Mouse (Mus musculus) retina, embryonic 14.5 days (tissue): ENCODE results near the gene Flii.

Experiments used
- DNase-seq: peaks from one replicate; pipeline ENCODE4 v3.0.0-alpha.2; 2015; ENCODE audit warnings: low spot score

Gene Flii

DNA sequence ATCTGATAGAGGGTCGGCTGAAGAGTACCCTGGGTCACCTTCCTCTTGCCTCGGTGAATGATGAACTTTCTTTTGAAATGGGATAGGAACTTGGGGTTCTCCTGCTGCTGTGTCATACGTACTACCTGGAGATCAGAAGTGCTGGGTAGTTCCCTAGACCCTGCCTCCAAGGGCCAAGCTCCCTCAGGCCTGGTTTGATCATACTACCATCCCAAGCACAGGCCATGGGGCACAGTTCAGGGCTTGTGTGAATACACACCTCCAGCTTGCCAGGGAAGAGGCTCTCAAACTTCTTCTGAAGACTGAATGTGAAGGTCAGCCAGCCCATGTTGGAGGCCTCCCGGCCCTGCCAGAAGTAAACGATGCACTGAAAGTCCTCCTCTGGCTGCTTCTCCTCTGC lies 11.2 kb downstream of the Flii start:
- DNase-seq = no peak

DNA sequence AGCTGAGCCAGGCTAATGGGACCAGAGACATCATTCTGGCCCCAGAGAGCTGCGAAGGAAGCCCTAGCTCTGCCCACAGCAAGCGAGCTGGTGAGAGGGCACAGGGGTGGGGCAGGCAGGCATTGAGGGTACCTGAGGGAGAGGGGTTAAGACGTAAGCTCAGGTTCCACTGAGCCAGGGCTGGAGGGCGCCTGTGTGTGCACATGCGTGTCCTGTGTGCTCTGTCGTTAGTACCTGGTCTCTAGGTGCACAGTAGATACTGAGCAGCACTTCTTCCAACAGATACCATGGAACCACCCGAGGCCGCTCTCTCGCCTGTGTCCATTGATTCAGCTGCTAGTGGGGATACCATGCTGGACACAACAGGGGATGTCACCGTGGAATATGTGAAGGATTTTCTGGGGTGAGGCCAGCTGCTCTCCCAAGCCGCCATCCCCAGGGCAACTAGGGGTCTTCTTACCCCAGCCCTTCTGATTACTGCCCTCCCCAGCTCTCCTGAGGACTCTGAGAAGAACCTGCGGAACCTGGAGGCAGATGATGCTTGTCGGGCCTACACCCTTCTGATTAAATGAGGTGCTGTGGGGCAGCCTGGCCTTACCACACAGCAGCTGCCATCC lies 14.3 kb downstream of the Flii start:
- no peak for DNase-seq

DNA sequence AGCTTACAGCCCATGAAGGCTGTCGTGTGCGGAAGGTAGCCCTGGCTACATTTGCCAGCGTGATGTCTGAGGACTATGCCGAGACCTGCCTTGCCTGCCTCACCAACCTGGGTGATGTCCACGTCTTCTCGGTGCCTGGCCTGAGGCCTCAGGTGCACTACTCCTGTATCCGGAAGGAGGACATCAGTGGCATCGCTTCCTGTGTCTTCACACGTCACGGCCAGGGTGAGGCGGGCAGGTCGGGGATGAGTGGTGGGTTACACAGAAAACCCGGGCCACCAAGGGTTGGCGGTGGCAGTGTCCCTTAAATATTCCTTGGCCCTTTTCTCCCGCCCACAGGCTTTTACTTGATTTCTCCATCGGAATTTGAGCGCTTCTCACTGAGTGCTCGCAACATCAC lies 15.0 kb downstream of the Flii start:
- no peak for DNase-seq

DNA sequence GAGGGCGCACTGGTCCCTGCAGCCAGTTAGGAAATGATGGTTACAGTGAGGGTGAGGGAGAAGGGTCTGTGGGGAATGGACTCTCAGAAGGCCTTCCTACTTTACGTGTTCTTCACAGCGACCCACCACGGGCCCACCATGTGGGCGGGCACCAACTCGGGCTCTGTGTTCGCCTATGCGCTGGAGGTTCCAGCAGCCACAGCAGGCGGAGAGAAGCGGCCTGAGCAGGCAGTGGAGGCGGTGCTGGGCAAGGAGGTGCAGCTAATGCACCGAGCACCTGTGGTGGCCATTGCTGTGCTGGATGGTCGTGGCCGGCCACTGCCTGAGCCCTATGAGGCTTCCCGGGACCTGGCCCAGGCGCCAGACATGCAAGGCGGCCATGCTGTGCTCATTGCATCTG lies 15.8 kb downstream of the Flii start:
- DNase-seq = no peak

DNA sequence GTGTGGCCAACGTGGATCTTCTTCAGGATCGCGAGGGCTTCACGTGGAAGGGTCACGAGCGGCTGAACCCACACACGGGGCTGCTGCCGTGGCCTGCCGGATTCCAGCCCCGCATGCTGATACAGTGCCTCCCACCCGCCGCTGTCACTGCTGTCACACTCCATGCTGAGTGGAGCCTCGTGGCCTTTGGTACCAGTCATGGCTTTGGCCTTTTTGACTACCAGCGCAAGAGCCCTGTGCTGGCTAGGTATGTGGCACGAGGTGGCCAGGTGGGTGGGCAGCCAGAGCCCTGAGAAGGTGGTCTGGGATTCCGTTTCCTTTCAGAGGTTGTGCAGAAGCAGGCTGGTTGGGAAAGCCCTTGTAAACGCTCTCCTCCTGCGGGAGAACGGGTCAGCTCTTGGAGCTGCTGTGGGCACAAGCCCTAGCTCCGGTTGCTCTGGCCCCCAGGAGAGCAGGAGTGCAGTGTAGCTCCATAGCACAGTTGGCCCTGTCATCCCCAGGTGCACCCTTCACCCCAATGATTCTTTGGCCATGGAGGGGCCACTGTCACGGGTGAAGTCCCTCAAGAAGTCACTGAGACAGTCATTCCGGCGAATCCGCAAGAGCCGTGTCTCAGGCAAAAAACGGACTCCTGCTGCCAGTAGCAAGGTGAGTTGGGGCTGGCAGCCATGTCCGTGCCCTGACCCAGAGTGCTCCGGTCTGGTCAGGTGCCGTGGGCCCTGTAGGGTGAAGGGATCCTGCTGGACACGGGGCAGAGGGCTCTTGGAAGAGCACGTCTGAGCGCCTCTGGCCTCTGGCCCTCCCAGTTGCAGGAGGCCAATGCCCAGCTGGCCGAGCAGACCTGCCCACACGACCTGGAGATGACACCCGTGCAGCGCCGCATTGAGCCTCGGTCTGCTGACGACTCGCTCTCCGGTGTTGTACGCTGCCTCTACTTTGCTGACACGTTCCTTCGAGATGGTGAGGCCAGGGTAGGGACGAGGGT lies 17.3 kb downstream of the Flii start:
- no peak for DNase-seq

DNA sequence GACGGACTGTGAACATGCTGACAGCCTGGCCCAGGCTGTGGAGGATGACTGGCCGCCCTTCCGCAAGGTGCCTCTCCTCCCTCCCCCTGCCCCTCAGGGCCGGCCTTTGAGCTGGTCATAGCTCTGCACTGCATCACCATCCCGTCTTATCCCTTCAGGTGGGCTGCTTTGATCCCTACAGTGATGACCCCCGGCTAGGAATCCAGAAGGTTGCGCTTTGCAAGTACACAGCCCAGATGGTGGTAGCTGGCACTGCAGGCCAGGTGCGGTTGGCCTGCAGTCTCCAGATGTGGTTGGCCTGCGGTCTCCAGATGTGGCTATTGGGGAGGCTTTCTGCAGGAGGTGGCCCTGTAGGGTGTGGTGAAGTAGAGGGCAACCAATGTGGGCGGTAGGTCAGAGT lies 18.4 kb downstream of the Flii start:
- DNase-seq = no peak

DNA sequence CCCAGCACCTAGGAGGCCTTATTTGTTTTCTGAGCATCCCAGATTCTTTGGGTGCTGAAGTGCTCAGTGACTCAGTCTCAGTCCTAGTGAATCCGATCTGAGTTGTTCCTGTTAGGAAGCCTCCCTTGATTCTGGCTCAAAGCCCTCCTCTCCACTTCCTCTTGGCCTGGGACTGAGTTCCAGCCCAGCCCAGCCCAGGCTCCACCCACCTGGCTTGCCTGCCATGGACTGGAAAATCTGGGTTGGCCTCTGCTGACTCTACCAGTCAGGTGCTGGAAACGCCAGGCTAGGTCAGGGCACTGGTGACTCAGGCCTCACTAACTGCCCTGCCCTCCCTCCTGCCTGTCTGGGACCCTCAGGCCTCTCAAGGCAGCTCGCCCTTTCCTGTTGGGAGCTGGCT lies 19.4 kb downstream of the Flii start:
- no peak for DNase-seq

DNA sequence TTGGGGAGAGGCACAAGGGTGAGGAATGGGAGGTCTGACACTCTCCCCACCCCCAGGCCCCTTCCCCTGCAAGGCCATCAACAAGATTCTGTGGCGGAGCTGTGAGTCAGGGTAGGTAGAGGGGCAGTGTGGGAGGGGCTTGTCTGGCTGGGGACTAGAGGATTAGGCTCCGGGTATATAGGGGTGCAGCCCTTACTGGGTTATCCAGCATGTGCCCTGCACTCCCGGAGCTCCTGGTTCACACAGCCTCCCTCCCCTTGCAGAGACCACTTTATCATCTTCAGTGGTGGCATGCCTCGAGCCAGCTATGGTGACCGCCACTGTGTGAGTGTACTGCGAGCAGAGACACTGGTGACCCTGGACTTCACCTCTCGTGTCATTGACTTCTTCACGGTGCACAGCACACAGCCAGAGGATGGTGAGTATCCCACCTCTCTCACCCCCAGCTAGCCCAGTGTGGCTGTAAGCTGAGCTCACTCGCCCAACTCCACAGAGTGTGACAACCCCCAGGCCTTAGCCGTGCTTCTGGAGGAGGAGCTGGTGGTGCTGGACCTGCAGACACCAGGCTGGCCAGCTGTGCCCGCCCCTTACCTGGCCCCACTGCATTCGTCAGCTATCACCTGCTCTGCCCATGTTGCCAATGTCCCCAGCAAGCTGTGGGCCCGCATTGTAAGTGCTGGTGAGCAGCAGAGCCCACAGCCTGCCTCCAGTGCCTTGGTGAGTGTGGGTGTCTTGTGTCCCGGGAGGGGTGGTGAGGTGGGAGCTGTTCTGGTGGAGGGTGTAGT lies 20.2 kb downstream of the Flii start:
- no peak for DNase-seq

DNA sequence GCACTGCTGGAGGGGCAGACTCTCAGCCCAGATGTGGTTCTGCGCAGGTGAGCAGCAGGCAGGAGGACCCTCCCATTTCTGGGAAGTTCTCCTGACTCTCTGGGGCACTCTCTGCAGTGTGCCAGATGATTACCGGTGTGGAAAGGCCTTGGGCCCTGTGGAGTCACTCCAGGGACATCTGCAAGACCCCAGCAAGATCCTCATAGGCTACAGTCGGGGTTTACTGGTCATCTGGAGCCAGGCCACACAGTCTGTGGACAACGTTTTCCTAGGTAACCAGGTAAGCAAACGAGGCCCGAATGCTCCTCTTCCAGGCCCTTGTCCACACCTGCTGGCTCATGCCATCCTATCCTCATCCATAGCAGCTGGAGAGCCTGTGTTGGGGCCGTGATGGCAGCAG lies 21.0 kb downstream of the Flii start:
- DNase-seq = no peak

DNA sequence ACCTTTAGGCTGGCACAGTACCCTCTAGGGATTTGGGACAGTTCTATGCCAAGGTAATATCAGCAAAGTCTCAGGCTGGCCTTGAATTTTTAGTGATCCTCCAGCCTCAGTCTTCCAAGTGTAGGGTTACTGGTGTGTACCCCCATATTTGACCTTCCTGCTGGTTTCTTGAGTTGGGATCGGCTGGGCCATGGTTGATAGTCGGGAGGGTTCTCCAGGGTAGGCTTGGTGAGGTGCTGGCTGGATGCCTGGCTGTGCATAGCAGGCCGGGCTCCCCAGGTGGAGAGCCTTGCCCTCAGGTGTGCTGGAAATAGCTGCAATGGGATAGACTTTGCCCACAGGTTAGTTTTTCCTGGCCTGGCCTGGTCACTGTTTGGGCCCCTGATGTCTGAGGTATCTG lies 21.8 kb downstream of the Flii start:
- DNase-seq = no peak

DNA sequence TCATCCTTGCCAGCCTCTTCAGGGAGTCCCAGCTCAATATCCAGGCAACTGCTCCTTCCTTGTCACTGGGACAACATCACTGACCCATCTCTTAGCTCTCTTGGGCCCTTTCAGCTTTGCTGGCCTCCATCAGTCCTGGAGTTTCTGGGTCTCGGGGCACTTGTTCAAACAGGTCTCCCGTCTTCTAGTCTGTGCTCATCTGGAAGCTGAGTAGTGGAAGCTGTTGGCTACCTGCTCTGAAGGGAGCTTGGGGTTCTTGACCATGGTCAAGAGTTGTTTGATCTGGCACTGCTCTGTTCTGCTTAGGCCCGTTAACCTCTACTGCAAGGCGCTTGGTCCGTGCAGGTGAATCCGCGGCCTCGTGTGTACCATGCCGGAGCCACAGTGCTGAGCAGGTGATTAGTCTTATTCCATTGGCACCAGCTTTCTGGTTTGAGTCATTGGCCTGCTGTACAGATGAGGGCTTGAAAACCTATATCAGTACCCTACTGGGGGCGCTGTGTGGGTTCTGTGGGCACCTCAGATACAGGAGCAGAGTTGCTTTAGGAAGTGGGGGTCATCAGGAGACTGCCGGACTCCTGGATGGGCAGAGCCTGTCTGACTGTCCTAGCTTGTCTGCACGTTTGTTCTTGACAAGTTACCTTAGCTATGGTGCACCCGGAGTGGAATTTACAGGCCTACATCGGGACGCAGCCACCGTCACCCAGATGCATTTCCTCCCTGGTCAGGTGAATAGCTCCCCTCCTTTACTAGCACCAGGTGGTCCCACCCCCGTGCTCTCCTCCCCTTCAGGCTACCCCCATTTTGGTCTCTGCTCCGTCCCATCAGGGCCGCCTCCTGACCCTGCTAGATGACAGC lies 22.8 kb downstream of the Flii start:
- no peak for DNase-seq

DNA sequence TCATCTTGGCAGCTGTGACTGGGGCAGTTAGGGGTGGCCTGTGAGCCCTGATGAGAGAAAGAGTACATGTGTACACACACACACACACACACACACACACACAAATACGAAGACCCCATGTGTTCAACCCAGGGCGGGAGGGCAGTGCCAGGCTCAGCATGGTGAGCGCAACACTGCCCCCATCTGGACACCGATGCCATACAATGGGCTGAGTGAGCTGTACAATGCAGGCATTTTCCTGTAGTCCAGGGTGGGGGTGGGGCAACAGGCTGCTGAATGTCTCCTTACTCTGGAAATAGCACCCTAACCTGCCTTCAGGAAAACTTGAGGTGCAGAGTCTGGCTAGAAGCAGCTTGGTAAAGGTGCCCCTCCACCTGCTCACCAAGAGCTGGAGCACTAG lies 23.9 kb downstream of the Flii start:
- peak; percentile 88 for DNase-seq

DNA sequence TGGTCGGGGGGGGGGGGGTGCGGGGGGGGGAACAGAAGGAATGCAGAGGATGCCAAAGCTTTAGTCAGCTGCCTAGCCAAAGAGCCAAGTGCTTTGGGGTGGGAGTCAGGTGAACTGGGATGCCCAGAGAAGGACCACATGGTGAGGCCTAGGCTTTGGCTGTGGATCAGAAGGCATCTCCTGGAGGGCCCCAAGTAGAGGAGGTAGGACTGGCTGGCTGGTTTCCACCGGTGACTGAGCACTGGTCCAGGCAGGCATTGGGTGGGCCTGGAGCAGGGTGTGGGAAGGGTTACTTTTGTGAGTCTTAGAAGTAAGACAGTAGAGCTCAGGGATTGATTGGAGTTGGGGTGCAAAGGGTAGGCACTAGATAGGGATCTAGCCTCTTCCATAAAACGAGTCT lies 25.5 kb downstream of the Flii start:
- DNase-seq = no peak

DNA sequence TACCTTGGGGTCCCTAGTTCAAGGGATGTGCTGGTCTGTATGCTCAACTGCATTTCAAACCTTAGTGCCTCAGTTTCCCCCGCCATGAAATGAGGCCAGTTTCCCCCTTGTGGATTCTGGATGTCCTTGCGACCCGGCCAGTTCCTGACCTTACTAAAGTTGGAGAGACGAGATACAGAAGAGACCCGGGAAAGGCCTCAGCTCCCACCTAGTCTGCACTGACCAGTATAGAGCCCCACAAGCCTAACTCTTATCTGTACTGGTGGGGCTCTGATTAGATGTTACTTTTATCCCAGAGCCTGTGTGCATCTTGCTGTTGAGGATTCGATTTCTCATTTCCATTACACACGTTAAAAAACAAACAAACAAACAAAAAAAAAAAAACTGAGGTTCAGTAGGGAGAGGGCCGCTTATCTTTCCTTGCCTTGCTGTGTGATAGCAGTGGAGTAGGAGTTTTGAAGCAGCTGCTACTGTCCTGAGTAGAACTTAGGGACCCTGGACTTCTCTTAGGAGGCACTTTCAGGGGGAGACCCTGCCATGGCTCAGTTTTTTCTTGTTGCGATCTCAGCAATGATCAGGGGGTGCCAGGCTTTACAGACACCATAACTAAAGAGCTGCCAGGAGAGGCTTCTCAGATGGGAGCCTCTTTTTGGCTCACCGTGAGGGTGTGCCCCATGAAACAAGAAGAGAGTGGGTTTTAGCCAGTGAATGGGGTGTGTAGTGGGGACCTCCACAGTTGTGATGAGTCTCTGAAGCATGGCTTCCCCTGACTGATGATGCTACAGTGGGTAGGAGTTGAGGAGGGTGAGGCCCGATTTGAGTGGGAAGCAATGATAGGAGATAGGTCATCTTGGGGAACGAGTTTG lies 26.5 kb downstream of the Flii start:
- DNase-seq = peak; percentile 15

DNA sequence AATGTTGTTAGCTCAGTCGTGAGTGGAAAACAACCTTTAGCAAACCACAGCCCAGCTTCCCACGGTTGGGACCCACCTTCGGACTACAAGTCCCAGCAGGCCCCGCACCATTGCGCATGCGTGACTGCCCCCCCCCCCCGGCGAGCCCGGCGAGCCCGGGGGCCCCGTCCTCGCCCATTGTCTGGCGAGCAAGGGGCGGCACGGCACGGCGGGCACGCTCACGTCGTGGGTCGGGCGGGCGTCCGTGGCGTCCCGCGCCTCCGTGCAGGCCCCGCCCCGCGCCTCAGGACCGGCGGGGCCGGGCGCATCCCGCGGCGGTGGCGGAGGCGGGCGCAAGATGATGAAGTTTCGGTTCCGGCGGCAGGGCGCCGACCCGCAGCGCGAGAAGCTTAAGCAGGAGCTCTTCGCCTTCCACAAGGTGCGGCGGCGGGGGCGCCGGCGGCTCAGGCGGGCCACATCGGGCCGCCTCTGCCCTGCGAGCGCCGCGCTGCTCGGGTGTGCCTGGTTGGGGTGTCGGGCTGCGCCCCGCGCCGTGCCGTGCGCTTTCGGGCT lies 27.5 kb downstream of the Flii start, which contains the start of gene Llgl1:
TSS of gene Llgl1 (plus strand) at position 200 of the 552 bp plus-strand sequence.
- peak; percentile 94 for DNase-seq

DNA sequence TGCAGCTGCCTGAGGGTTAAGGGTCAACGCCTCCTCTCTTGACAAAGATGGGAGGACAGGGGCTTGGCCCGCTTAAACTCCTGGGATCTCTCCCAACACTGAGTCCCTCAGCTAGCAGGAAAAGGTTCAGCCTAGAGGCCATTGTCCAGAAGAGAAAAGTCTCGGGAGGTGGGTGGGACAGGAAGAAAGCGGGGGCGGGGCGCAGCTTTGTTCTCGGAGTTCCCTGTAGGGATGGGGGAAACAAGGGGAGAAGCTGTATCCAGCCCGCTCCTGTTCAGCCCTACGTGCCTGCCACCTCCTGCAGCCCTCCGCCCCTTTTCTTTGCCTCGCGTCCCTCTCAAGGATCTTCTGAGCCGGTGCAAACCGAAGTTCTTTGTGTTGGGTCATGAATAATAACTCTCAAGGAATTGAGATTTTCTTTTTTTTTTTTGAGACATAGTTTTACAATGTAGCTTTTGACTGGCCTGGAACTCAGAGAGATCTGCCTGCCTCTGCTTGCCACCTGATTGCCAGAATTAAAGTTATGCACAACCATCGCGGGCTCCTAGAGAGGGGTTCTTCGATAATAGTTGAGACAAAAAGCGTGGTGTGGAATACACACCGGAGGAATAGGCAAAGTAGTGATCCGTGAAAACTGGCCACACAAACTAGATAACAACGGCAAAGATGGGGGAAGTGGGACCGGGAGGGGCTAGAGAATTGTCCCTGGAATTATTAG lies 28.1 kb downstream of the Flii start:
- DNase-seq = peak; percentile 81

DNA sequence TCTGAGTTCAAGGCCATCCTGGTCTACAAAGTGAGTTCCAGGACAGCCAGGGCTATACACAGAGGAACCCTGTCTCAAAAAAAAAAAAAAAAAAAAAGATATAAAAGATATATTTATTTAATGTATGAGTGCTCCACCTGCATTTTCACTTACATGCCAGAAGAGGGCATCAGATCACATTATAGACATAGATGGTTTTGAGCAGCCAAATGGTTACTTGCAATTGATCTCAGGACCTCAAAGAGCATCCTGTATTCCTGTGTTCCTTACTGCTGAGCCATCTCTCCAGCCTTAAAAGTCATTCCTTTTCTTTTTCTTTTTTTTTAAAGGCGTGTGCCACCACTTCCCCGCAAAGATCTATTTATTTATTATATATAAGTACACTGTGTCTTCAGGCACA lies 29.5 kb downstream of the Flii start:
- peak; percentile 72 for DNase-seq

DNA sequence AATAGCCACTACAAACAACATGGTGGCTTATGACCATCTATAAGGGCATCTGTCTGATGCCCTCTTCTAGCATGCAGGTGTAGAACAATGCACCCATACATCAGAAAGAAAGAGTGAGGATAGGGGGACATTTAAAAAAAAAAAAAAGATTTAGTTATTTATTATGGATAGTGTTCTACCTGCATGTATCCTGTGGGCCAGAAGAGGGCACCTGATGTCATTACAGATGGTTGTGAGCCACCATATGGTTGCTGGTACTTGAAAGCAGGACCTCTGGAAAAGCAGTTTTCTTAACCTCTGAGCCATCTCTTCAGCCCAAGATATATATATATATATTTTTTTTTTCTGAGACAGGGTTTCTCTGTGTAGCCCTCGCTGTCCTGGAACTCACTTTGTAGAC lies 30.9 kb downstream of the Flii start:
- DNase-seq = no peak
